Mouse (Mus musculus) megakaryocyte, embryonic 14.5 days (primary cell): ENCODE results near the gene Gm29133.

Experiments
- FLI1 ChIP-seq: IDR thresholded peaks from 2 replicates; pipeline ENCODE4 v1.6.1; 2012; ENCODE audit warnings: low read length, inconsistent platforms, mixed read lengths
- GATA1 ChIP-seq: IDR thresholded peaks from 3 replicates; pipeline ENCODE4 v1.6.1; 2012; ENCODE audit warnings: mixed read lengths, low read length, inconsistent platforms, borderline replicate concordance

DNA sequence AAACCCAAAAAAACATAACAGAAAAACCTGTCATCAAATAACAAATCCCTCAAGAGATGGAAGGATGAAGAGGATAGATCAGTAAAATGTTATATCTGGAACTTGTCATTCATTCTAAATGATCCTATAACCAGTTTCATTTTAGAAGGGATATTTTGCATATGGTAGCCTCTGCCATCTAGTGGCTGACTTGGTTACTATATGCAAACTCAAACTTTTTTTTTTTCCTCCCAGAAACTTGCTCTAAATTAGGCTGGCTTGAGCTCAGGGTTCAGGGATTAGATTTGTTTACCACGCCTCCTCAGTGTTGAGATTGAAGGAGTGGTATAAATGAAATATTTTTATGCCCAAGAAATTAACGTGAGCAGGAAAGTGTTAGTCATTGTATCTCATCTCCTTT is 27.3 kb upstream of the Gm29133 start:
- TF ChIP-seq GATA1: no peak
- no peak for TF ChIP-seq FLI1
